Mouse (Mus musculus) frontal cortex, postnatal 10 days (tissue): Measurements from ENCODE around the gene Vegfd.

ENCODE experiments used
- DNase-seq, 2 experiments: peaks; one replicate each; pipeline ENCODE4 v3.0.0; 2022; ENCODE audit warnings: low spot score in 2 of 2, mixed read lengths in 1 of 2

Vegfd gene

GRCm38 (mm10) chrX:164373081-164373480, at the start of gene Vegfd:
TSS of gene Vegfd (plus strand) at chrX:164373378.
- peak in 1 of 2 experiments; percentile 11 for DNase-seq

GRCm38 (mm10) chrX:164323391-164323913, 49.7 kb upstream of the Vegfd start:
- DNase-seq: no peak

GRCm38 (mm10) chrX:164330351-164330750, 42.8 kb upstream of the Vegfd start:
- DNase-seq: no peak

- DNase-seq: no peak
Measured at GRCm38 (mm10) chrX:164330766-164331165, 42.4 kb upstream of the Vegfd start.

GRCm38 (mm10) chrX:164338591-164338990, 34.6 kb upstream of the Vegfd start:
- DNase-seq: no peak

GRCm38 (mm10) chrX:164345359-164345938, 27.7 kb upstream of the Vegfd start:
- no peak for DNase-seq

- DNase-seq: no peak
Measured at GRCm38 (mm10) chrX:164348937-164349336, 24.2 kb upstream of the Vegfd start.

GRCm38 (mm10) chrX:164365153-164365865, 7.9 kb upstream of the Vegfd start:
- no peak for DNase-seq

- DNase-seq: no peak
Measured at GRCm38 (mm10) chrX:164370576-164370975, 2.6 kb upstream of the Vegfd start.

- no peak for DNase-seq
Measured at GRCm38 (mm10) chrX:164374586-164374985, 1.4 kb downstream of the Vegfd start.

- DNase-seq: no peak
Measured at GRCm38 (mm10) chrX:164379721-164380120, 6.5 kb downstream of the Vegfd start.

GRCm38 (mm10) chrX:164381618-164382408, 8.6 kb downstream of the Vegfd start:
- DNase-seq: peak; percentile 47 to 60

GRCm38 (mm10) chrX:164394091-164394490, 20.9 kb downstream of the Vegfd start:
- no peak for DNase-seq

GRCm38 (mm10) chrX:164398456-164398855, 25.3 kb downstream of the Vegfd start:
- no peak for DNase-seq

- DNase-seq: no peak
Measured at GRCm38 (mm10) chrX:164405080-164405649, 32.0 kb downstream of the Vegfd start.

- no peak for DNase-seq
Measured at GRCm38 (mm10) chrX:164406133-164407022, 33.2 kb downstream of the Vegfd start.

GRCm38 (mm10) chrX:164408301-164408927, 35.2 kb downstream of the Vegfd start:
- DNase-seq: no peak

- DNase-seq: no peak
Measured at GRCm38 (mm10) chrX:164410562-164410961, 37.4 kb downstream of the Vegfd start.

GRCm38 (mm10) chrX:164416803-164417202, 43.6 kb downstream of the Vegfd start:
- DNase-seq: no peak

- no peak for DNase-seq
Measured at GRCm38 (mm10) chrX:164418008-164418407, 44.8 kb downstream of the Vegfd start.
